Mouse (Mus musculus): ENCODE data around the gene Hmgn2. TPM values are rescaled to one million over a fixed set of nuclear protein-coding genes. Genes with fewer than 3 reads are reported as not detected.
A peak's percentile ranks its signal among the peaks of the same experiment; 100 is the strongest.
"Not testable (repeated sequence)": the region's sequence is repeated elsewhere in the genome, so short reads cannot be mapped to it uniquely, and the experiment has no call there.

The Hmgn2 gene
- polyA plus RNA-seq, 1 experiment from 2014 or later = 2,086 TPM

DNA sequence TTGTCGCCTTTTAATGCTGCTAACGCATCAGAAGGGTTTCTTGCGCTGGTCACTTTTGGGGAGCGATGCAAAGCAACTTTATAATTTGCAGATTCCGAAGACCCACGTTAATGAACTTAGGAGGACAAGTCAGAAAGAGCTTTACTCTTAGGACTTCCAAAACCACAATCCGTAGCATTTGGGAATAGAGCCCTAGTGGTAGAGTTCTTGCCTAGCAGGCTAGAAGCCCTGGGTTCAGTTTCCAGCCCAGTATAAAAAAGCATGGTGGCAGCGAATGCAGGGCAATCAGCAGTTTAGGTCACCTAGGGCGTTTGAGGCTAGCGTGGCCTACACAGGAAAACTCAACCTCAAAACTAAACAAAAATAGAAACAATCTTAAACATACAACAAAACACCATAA lies 33.3 kb upstream of the Hmgn2 start:
- Histone ChIP-seq H3K4me3 (replicated peaks) (no peak overlapping the region), H3K9me3 (no peaks in the 10 kb centered on the region), H3K27ac (no peak overlapping the region), H3K4me1 (replicated peaks) (peaks cover 8% of the 10 kb centered on the region; the same call in 1 of the 2 replicates), H3K9ac (no peak overlapping the region), H3K36me3 (no peaks in the 10 kb centered on the region; the same call in 1 of the 2 replicates), H3K4me2 (replicated peaks) (no peak overlapping the region), H3K27me3 (replicated peaks) (no peaks in the 10 kb centered on the region)
- WGBS = 57% methylated on average over 10 of the region's 10 CpGs
- no peak for ATAC-seq

DNA sequence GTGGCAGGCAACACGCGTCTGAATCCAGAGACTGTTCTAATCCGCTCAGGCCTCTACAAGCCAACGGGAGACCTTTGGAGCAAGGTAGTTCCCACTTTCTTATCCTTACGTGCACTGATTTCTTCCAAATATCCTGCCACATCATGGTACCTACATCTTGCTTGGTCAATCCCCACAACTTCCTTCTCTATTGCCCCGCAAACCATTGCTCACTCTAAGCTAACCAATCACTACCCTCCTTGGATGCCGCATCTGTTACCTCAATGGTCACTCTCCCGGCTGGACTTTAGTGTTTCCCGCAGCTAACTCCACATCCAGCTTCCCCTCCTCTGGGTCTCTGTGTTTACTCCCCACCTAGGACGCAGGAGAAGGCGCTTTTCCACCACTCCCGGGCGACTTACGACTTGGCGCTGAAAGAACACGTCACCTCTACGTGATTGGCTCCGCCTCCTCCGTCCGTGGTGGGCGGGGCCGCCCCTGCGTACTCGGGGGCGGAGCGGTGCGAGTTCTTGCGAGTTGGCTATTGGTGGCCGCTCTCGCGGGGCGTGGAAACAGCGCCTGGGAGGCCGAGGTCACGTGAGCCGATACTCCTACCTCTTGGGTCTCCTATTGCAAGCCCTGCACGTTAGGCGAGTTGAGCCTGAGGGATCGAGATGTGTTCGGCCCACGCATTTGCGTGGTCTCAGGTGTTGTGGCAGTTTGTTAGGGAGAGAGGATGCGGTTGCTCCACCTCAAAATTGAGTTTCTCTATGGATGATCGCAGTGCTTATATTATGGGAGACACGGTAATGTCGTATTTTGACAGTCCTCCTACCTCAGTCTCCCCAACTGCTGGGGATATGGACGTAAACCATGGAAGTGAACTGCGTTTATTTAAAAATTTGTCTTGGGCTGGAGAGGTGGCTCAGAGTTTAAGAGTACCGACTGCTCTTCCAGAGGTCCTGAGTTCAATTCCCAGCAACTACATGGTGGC lies 32.3 kb upstream of the Hmgn2 start, which contains the start of gene Dhdds:
TSS of gene Dhdds (minus strand) at position 453 of the 973 bp plus-strand sequence.
- Histone ChIP-seq H3K4me2 (replicated peaks) (peak within 1 kb of the TSS; percentile 82), H3K4me1 (replicated peaks) (peaks cover 8% of the 10 kb centered on the region; the same call in 1 of the 2 replicates), H3K9ac (peak within 1 kb of the TSS; percentile 64), H3K27ac (peak within 1 kb of the TSS; percentile 34; the same call in 1 of the 2 replicates), H3K36me3 (no peaks in the 10 kb centered on the region; the same call in 1 of the 2 replicates), H3K9me3 (no peaks in the 10 kb centered on the region), H3K27me3 (replicated peaks) (no peaks in the 10 kb centered on the region), H3K4me3 (replicated peaks) (peak within 1 kb of the TSS; percentile 70)
- WGBS = under 1% methylated on average over 49 of the region's 49 CpGs
- peak; percentile 99 for ATAC-seq

DNA sequence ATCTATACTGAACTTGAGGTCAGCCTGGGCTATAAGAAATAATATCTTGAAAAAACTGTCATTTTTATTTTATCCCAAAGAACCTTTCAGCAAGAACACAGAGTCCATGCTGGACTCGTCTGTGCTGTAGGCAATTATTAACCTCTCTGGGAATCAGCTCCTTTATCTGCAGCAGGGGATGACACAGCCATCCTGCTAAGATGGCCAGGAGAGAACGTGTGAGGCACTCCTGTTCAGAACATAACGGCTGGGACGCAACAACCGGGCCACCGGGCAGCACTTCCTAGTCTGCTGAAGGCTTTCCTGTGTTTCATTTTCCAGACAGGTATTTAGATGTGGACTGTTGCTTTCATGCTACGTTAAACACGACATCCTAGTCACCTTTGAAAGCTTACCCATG lies 26.2 kb upstream of the Hmgn2 start:
- Histone ChIP-seq H3K9me3 (no peaks in the 10 kb centered on the region), H3K27me3 (replicated peaks) (no peaks in the 10 kb centered on the region), H3K27ac (no peak overlapping the region), H3K4me1 (replicated peaks) (peaks cover 2% of the 10 kb centered on the region; the same call in 1 of the 2 replicates), H3K4me3 (replicated peaks) (no peak overlapping the region), H3K36me3 (peaks cover 27% of the 10 kb centered on the region), H3K9ac (no peak overlapping the region), H3K4me2 (replicated peaks) (no peak overlapping the region)
- ATAC-seq = peak; percentile 51; the same call in 1 of the 2 replicates
- 80% methylated on average over 8 of the region's 8 CpGs for WGBS

DNA sequence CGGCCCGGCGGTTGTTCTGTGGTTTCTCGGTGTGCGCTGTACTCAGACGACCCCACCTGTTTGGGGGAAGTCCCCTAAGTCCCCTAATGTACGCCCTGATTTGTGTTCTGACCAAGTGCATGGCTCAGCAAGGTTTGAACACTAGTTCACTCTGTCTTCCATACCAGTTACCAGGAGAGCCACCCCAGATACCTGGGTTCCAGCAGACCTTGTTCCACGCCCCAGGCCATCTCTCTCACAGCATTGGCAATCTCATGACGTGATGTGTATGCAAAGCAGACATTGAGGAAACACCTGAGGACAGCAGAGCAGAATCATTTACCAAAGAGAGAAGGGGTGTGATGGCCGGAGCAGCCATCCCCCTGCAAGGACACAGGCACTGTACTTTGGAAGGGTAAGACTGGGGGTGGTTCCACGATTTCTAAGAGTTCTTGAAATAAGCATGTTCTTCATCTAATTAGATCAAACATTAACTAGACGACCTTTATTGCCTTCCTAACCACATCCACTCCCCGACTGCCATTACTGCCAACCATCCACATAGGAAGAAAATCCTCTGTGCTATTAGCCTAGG lies 22.7 kb upstream of the Hmgn2 start:
- Histone ChIP-seq H3K27ac (no peak overlapping the region), H3K36me3 (peaks cover 33% of the 10 kb centered on the region), H3K4me1 (replicated peaks) (no peaks in the 10 kb centered on the region), H3K27me3 (replicated peaks) (no peaks in the 10 kb centered on the region), H3K9ac (no peak overlapping the region), H3K4me2 (replicated peaks) (no peak overlapping the region), H3K4me3 (replicated peaks) (no peak overlapping the region), H3K9me3 (no peaks in the 10 kb centered on the region)
- ATAC-seq = peak; percentile 39; the same call in 1 of the 2 replicates
- WGBS = 81% methylated on average over 13 of the region's 13 CpGs

DNA sequence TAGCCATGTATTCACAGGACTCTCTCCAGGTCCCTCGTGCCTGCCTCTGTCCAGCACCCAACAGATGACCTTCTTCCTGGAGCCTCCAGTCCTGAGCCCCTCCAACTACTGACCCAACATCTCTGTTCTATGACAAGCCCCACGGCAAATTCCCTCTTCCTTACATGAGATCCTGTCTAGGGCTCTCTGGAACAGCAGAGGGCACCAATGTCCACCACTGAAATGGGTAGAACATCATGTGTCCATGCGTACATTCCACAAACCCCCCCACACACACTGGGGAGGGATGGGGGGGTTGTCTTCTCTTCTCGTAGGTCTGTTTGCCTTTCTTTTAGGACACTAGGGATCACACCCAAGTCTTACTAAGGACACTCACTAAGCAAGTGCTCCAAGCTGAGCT lies 21.6 kb upstream of the Hmgn2 start:
- Histone ChIP-seq H3K36me3 (peaks cover 33% of the 10 kb centered on the region), H3K27ac (no peak overlapping the region), H3K4me3 (replicated peaks) (no peak overlapping the region), H3K9ac (no peak overlapping the region), H3K9me3 (no peaks in the 10 kb centered on the region), H3K4me1 (replicated peaks) (no peaks in the 10 kb centered on the region), H3K27me3 (replicated peaks) (no peaks in the 10 kb centered on the region), H3K4me2 (replicated peaks) (no peak overlapping the region)
- WGBS = 62% methylated on average over 4 of the region's 4 CpGs
- no peak for ATAC-seq

DNA sequence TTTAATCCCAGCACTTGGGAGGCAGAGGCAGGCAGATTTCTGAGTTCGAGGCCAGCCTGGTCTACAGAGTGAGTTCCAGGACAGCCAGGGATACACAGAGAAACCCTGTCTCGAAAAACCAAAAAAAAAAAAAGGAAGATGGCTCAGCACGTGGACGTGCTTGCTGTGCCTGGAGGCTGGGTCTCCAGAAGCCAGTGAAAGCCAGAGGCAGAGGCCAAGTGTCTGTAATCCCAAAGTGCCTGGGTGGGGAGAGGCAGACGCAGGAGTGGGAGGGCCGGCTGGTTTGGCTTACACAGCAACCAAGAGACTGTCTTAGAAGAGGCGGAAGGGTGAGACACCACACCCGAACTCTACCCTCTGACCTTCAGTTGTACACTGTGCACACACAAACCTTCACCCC lies 19.8 kb upstream of the Hmgn2 start:
- not testable (repeated sequence) for H3K4me1 ChIP-seq (replicated peaks); ATAC-seq; H3K9me3 ChIP-seq; H3K27me3 ChIP-seq (replicated peaks); H3K4me3 ChIP-seq (replicated peaks); H3K9ac ChIP-seq; H3K4me2 ChIP-seq (replicated peaks); H3K27ac ChIP-seq
- peaks cover 22% of the 10 kb centered on the region for H3K36me3 ChIP-seq
- WGBS = 88% methylated on average over 8 of the region's 8 CpGs

DNA sequence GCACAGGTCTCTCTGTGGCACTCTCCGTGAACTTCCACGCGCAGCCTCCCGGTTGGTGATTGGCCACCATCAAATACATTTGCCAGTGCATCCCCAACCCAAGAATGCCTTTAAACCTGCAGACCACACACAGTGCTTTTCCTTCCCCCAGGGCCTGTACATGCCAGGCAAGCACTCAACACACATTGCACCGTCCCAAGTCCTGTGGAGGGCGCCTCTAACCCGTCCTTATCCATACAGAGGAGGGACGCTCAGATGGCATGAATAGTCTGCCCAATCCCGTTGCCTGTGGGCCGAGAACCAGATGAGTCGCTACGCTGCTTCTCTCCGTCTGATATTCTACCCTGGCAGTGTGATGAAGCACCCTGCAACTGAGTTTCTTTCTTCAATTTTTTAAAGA lies 14.5 kb upstream of the Hmgn2 start:
- Histone ChIP-seq H3K9me3 (no peaks in the 10 kb centered on the region), H3K4me2 (replicated peaks) (no peak overlapping the region), H3K27me3 (replicated peaks) (no peaks in the 10 kb centered on the region), H3K4me3 (replicated peaks) (no peak overlapping the region), H3K4me1 (replicated peaks) (no peaks in the 10 kb centered on the region), H3K36me3 (peaks cover 19% of the 10 kb centered on the region), H3K27ac (no peak overlapping the region), H3K9ac (no peak overlapping the region)
- WGBS = 91% methylated on average over 13 of the region's 13 CpGs
- ATAC-seq = no peak

DNA sequence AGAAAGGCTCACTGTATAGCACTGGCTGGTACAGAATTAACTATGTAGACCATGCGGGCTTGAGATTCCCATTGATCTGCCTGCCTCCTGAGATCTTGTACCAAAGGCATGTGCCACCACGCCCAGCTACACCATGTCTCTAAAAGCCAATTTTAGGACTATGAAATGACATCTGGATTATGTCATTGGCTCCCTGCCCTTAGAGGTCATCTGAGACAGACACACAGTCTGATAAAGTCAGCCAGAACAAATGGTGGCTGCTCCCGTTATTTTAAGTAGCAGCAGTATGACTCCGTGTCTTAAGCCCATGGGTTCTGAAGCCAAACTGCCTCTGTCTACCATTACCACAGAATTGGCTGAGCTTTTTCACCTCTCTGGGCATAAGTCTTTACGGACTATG lies 12.0 kb upstream of the Hmgn2 start:
- Histone ChIP-seq H3K27me3 (replicated peaks) (no peaks in the 10 kb centered on the region), H3K27ac (no peak overlapping the region), H3K4me3 (replicated peaks) (no peak overlapping the region), H3K4me2 (replicated peaks) (no peak overlapping the region), H3K36me3 (peaks cover 15% of the 10 kb centered on the region), H3K4me1 (replicated peaks) (no peaks in the 10 kb centered on the region), H3K9ac (no peak overlapping the region), H3K9me3 (no peaks in the 10 kb centered on the region)
- WGBS = 77% methylated on average over 5 of the region's 5 CpGs
- ATAC-seq = no peak

DNA sequence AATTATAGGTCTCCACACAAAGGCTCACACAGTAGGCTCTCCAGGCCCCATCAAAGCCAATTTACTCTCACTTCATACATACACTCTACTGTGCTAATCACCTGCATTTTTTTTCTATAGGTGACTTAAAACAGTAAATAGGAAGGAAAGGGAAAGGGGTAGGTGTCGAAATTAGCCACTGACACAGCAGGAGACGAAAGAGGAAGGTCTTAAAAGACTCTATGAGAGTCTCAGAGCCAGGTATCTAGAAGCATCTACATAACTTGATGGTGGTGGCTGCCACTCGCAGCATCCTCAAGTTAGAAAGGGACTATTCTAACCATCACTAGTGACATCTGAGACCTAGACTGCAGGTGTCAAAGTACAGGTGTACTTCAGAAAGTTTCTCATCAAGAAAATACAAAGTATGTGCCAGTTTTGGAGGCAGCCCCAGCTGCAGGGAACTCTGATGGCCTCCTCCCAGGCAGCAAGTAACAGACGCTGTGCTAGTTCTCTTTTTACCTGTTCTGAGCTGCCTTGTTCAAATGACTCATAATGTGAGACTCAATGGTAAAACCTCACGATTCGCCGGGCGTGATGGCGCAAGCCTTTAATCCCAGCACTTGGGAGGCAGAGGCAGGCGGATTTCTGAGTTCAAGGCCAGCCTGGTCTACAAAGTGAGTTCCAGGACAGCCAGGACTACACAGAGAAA lies 9.7 kb upstream of the Hmgn2 start:
- Histone ChIP-seq H3K4me2 (replicated peaks) (no peak overlapping the region), H3K36me3 (peaks cover 15% of the 10 kb centered on the region), H3K9me3 (no peaks in the 10 kb centered on the region), H3K9ac (no peak overlapping the region), H3K4me1 (replicated peaks) (no peaks in the 10 kb centered on the region), H3K27me3 (replicated peaks) (no peaks in the 10 kb centered on the region), H3K27ac (no peak overlapping the region), H3K4me3 (replicated peaks) (no peak overlapping the region)
- no peak for ATAC-seq
- 93% methylated on average over 10 of the region's 10 CpGs for WGBS

DNA sequence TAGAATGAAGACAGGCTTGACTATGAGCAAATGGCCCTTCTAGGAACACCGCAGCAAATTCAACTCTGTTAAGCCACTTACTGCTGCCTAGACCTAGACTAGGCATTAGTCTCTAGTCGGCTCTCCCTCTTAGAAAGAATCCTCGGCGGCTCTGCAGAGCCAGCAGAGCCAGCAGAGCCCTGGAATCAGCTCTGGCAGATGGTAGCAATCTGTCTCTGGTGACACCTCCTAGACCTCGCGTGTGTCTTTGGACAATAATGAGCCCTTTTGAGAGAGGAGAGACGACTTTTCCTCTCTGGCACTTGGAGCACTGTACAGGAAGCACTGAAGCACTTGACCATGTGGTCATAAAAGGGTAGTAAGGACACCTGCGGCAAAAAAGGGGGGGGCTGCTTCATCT lies 3.3 kb upstream of the Hmgn2 start:
- Histone ChIP-seq H3K27ac (no peak overlapping the region), H3K9me3 (no peaks in the 10 kb centered on the region), H3K4me1 (replicated peaks) (peaks cover 13% of the 10 kb centered on the region), H3K27me3 (replicated peaks) (no peaks in the 10 kb centered on the region), H3K36me3 (peaks cover 12% of the 10 kb centered on the region; the same call in 1 of the 2 replicates), H3K9ac (no peak overlapping the region), H3K4me2 (replicated peaks) (no peak overlapping the region), H3K4me3 (replicated peaks) (no peak overlapping the region)
- ATAC-seq = no peak
- 67% methylated on average over 8 of the region's 8 CpGs for WGBS

DNA sequence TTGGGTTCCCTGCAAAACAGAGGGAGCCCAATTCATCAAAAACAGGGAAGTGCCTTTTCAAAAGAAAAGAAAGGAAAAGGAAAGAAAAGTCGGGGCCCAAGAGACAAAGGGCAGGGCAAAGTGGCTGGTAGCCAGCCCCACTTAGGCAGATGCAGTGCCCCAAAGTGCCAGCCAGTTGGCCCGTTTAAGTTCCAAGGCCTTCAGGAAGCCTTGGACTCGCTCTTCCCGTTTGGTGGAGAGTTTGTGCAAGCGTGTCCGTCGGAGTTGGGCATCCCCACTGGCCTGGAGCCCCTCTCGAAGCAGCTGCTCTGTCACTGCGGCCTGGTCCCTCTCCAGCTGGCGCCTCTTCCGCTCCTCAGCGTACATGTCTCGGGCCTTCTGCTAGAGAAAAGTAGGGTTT lies 2.4 kb upstream of the Hmgn2 start:
- H3K36me3 ChIP-seq = peaks cover 12% of the 10 kb centered on the region
- WGBS = 90% methylated on average over 13 of the region's 13 CpGs
- no peak for ATAC-seq
- no peaks in the 10 kb centered on the region for H3K9me3 ChIP-seq
- H3K27ac ChIP-seq = no peak overlapping the region
- H3K9ac ChIP-seq = no peak overlapping the region
- H3K4me1 ChIP-seq (replicated peaks) = peaks cover 20% of the 10 kb centered on the region
- H3K4me2 ChIP-seq (replicated peaks) = no peak overlapping the region
- H3K4me3 ChIP-seq (replicated peaks) = no peak overlapping the region
- no peaks in the 10 kb centered on the region for H3K27me3 ChIP-seq (replicated peaks)

DNA sequence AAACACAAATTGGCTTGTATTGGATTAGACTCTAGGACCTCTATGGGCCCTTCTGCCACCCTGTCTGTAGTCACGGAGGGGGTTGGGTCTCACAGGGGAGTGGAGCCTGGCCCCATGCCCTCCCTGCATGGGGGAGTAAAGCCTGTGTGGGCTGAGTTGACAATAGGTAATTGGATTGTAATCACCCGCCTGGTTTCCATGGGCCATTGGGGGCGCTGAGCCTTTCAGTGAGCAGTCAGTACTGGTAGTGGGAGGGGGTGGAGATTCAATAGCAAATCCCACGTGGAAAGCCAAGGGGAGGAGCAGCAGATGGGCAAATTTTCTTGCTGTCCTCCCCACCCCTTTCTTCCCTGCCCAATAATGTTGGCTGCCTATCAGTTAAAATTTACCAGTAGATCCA lies 1.7 kb upstream of the Hmgn2 start:
- no peak overlapping the region for H3K4me3 ChIP-seq (replicated peaks)
- peaks cover 16% of the 10 kb centered on the region for H3K36me3 ChIP-seq
- no peak overlapping the region for H3K4me2 ChIP-seq (replicated peaks)
- H3K9ac ChIP-seq = no peak overlapping the region
- no peak for ATAC-seq
- no peaks in the 10 kb centered on the region for H3K9me3 ChIP-seq
- H3K27me3 ChIP-seq (replicated peaks) = no peaks in the 10 kb centered on the region
- no peak overlapping the region for H3K27ac ChIP-seq
- peaks cover 20% of the 10 kb centered on the region for H3K4me1 ChIP-seq (replicated peaks)
- 43% methylated on average over 4 of the region's 4 CpGs for WGBS
